Mouse (Mus musculus): ENCODE results near the gene Fcer1g.
A peak's percentile ranks its signal among the peaks of the same experiment; 100 is the strongest.
"Not testable (repeated sequence)": the region's sequence is repeated elsewhere in the genome, so short reads cannot be mapped to it uniquely, and the experiment has no call there.

The Fcer1g gene

DNA sequence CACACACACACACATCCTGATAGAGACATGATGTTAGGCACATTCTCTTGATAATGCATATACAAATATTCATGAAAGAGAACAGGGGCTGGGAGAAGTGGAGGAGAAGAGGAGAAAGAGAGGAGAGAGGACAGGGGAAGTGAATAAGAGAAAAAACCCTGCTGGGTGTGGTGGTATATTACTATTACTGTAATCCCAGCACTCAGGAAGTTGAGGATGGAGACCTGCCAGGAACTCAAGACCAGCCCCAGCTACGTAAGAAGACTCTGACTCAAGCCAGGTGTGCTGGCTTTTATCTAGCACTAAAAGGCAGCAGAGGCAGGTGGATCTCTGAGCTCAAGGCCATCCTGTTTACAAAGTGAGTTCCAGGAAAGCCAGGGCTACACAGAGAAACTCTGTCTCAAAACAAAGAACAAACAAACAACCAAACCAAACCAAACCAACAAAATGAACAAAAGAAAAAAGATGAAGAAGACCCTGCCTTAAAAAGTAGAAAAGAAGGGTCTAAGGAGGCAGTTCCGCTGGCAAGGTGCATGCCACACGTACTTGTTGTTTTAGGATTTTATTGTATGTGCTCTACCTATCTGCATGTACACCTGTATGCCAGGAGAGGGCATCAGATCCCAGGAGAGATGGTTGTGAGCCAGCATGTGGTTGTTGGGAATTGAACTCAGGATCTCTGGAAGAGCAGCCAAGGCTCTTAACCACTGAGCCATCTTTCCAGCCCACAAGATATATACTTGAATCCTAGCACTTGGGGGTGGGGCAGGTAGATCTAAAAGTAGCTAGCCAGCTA is 29.7 kb upstream of the Fcer1g start:
- no peak for DNase-seq

DNA sequence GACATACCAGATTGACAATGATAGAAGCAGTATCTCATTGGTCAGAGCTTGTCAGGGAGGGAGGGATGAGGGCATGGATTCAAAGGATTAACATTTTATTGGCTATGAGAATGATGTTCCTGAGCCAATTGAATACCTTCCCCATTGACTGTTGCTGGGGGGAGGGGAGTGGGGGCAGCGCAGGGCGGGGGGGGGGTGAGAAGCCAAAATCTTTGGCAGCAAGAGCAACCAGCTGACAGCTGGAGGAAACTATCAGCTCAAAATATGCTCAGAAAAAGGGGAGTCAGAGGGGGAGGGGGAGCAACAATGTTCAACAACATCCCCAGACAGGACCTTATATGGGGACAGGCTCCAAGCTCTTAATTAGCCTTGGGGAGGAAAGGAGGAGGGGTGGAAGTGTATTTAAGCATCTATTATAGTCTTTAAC is 29.0 kb upstream of the Fcer1g start:
- no peak for DNase-seq

DNA sequence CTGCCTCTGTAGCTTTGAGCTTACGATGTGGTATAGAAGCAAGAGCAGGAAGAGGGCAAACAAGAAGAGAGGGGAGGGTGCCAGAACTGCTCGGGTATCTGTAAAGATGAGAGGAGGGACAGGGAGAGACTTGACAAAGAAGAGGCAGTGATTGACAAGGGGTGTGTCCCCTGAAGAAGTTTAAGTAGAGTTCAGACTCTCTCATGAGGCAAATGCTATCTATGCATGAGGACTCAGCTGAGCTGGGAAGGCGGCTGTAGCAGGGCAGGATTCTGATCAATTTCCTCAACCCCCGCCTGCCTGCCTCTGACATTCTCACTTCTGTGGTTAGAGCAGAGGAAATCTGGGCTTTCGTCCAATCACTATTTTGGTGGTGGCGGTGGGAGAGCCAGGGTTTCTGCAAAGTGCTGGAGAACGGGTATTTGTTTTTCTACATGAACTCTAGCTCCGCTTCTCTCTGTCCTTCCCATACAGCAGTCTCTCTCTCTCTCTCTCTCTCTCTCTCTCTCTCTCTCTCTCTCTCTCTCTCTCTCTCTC is 28.5 kb upstream of the Fcer1g start:
- DNase-seq = peak; percentile 79

DNA sequence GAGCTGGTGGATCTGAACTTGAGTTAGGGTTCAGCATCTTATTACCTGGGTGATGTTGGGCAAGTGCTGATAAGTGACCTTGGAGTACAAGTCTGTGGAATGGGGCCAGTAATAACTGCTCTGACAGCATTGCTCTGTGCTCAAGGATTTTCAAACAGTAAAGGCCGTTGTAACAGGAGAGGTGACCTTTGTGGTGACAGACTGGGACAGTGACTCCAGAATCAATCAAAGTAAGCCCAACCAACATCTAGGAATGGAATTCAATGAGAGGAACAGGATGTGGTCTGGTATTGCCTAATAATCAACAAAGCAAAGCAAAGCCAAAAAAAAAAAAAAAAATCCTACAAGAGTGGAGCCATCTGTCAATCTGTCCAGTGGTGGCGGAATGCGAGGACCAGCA is 26.2 kb upstream of the Fcer1g start:
- DNase-seq = no peak

DNA sequence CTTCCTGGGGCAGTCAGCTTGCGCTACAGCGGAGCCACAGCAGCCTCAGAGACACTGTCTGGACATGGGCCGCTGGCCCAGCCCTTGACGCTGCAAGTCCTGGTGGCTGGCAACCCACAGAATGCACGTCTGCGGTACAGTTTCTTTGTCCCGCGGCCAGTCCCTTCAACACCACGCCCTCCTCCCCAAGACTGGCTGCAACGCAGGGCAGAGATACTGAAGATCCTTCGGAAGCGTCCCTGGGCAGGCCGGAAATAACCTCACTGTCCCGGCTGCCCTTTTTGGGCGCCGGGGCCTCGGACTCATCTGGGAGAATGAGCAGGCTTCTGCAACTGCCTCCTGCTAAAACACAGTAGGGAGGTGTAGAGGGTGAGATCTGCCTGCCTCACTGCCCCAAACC is 24.8 kb upstream of the Fcer1g start:
- DNase-seq = no peak

DNA sequence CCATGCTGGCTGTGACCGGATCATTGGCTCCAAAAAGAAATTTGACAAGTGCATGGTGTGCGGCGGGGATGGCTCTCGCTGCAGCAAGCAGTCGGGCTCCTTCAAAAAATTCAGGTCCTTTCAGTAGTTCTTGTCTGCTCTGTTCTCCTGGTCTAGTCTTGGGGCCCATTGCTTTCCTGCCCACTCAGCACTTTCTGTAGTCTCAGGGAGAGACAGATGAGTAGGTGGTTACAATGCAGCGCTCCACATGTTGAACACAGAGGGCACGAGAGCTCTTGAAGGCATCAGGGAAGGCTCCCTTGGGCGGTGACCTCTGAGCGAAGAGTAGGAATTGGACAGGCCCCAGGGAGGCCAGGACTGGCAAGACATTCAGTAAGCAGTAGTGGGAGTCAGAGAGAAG is 23.6 kb upstream of the Fcer1g start:
- no peak for DNase-seq

DNA sequence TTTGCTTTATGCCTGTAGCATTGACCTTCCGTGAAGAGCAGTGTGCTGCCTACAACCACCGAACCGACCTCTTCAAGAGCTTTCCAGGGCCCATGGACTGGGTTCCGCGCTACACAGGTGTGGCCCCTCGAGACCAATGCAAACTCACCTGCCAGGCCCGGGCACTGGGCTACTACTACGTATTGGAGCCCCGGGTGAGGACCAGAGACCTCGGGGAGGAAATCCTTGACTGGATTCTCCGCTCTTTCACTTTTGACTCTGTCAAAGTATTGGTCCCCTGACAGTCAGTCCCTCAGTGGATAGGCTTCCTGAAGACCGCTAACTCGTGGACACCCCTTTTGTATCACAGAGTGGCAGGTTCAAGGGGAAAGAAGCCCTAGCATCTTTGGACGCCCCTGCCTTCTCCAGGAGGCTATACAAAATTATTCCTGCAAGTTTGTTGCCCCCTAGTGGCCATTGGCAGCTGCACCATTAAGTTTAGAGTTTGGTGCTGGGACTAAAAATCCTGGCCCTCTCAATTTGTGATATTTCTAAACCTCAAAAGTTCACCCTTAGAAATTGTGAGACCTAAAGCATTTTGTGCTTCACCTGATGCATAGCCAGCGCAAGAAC is 22.9 kb upstream of the Fcer1g start:
- no peak for DNase-seq

DNA sequence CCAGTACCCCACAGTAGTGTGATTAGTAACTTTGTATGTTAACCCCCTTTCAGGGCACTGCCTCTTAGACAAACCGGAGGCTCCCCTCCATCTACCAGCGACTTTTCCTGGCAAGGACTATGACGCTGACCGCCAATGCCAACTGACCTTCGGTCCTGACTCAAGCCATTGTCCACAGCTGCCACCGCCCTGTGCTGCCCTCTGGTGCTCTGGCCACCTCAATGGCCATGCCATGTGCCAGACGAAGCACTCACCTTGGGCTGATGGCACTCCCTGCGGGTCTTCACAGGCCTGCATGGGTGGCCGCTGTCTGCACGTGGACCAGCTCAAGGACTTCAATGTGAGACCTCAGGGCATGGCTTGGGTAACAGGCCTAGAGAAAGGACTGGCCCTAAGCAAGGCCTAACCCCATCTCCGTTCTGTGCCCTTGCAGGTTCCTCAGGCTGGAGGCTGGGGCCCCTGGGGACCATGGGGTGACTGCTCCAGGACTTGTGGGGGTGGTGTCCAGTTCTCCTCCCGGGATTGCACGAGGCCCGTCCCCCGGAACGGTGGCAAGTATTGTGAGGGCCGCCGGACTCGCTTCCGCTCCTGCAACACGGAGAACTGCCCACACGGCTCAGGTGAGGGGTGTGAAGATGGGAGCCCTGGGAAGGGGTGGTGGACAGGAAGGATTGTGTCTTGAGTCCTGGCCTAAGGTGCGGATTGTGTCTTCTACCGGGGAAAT is 22.1 kb upstream of the Fcer1g start:
- DNase-seq = no peak

DNA sequence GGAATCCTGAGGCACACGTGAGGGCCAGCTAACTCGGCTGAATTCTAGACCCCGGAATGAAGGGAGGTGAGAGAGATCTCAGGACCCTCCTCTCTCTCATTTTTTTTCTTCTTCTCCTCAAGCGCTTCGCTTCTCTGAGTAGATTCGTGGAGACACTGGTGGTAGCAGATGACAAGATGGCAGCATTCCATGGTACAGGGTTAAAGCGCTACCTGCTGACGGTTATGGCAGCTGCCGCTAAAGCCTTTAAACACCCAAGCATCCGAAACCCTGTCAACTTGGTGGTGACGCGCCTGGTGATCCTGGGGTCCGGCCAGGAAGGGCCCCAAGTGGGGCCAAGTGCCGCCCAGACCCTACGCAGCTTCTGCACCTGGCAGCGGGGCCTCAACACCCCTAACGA is 18.2 kb upstream of the Fcer1g start:
- no peak for DNase-seq

DNA sequence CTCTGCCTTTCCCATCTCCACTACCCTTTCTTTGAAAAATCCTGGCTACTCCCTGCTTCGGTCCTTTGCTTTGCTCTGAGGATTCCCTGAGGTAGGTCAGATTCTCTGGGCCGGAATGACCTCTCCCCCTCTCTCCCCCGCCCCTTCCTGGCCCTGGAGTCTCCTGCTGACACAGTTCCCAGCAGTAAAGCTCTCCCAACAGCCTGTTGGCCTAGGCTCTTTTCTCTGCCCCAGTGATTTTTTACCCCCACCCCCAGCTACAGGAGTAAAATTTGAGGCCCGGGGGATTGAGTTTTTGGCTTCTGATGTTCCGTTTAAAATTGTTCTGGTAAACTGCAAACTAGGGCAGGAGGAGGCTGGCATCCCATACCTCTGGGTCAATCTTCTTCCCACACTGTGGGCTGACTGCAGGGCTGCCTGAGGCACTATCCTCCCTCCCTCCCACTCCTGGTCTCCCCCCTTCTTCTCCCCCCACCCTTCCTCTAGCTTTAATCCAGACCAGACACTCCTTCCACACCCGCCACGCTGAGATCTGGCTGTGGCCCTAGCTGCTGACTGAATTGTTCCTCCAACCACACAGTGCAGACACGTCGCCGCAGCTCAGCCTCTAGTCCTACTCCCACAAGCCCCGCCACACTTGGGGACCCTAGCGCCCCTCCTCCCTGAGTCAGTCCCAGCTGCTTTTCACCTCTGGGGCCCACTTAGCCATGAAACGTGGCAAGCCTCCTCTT is 17.6 kb upstream of the Fcer1g start:
- DNase-seq = no peak

DNA sequence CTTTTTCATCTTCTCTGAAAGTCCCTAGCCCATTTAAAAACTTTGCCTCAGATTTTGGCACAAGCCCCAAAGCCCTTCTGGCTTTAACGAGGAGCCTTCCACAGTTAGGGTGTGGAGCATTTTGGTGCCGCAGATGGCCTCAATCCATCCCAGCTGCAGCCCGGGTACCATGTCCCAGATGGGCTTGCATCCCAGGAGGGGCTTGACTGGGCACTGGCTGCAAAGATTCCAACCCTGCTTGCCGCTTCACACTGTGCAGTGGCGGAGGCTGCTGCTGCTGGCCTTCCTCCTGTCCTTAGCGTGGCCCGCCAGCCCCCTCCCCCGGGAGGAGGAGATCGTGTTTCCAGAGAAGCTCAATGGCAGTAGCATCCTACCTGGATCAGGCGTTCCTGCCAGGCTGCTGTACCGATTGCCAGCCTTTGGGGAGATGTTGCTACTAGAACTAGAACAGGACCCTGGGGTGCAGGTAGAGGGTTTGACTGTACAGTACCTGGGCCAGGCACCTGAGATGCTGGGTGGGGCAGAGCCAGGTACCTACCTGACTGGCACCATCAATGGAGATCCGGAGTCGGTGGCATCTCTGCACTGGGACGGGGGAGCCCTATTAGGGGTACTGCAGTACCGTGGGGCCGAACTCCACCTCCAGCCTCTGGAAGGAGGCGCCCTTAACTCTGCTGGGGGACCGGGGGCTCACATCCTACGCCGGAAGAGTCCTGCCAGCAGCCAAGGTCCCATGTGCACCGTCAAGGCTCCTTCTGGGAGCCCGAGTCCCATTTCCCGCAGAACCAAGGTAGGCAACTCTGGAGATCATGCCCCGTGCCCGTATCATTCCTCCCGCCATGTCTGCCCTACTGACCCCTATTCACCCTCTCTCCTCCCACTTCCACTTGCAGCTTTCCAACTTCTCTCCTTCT is 16.8 kb upstream of the Fcer1g start, which contains the start of gene Ndufs2:
Gene Ndufs2, minus strand, starts transcription at position 709 of the 914 bp plus-strand sequence.
- no peak for DNase-seq

DNA sequence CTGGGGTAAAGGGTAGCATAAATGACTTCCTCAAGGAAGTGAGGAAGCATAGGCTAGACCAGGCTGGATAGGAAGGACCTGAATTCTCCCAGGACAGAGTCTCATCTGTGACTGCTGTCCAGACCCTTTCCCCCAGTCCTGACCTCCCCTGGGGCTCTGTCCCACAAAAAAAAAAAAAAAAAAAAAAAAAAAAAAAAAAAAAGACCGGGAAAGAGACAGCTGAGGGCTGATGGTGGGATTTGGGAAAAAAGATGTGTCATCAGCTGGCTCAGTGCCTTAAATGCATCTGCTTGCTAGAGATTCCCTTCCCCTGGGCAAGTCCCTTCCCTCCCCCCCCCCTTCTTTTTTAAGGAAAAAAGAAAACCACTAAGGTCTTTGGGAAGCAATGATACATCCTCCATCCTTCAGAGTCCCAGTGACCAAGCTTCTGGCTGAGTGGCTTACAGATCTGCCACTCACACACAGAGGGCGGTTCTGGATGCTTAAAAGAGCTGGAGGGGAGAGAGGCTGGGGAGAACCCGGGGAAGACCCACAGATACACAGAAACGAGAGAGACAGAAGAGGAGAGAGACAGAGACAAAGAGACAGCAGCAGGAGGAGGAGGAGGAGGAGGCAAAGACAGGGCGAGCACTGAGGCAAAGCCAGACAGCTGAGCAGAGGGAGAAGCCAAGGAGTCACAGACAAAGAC is 15.9 kb upstream of the Fcer1g start, which contains the start of gene Adamts4:
Gene Adamts4, plus strand, starts transcription at position 509 of the 688 bp plus-strand sequence.
- no peak for DNase-seq

DNA sequence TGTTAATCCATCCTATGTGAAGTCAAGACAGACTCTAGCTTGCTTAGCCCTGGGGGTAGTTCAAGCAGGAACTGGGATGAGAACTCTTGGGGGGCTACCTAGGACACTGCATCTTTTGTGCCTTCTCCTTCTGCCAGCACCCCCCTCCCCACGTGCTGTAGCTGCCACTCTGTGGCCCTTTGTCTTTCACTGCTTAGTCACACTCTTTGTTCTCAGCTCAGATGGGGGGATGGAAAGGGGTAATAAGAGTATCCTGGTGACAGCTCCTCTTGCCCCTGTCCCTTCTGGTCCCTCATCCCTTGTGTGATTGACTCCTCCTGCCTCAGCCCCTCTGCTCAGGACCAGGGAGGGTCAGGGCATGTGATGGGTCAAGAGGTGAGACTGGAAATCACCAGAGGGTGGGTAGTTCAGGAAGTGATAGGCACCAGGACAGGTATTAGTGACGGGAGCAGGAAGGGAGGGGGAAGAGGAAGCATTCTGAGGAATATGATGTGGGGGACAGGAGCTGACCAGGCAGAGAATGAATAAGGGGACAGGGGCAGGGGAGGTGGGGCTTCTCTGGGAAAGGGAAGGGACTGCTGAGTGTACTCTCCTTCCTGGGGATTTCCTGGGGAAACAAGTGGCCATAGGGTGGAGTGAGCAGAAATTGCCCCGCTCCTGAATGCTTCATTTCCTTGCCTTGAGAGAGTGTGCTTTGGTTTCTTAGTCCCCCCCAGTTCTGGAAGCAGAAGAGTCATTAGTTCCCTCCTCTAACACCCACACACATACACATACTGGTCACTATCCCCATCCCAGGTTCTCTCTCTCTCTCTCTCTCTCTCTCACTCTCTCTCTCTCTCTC is 14.4 kb upstream of the Fcer1g start:
- no peak for DNase-seq

DNA sequence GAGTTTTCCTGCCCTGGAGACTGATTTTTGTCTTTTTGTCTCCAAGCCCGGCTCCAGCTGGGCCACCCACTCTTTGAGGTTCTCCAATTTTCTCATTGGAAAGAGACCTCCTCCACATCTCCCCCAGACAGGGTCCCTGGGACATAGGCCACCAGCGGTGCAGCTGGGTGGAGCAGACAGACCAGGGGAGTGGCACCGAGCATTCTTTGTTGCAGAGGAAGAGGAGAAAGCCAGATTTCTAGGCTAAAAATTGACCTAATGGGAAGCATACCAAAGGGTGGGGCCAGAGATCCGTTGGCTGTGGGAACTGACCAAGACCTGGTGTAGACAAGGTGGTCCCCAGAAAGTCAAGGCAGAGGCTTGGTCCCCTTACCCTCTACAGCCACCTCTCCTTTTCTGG is 13.8 kb upstream of the Fcer1g start:
- DNase-seq = no peak

DNA sequence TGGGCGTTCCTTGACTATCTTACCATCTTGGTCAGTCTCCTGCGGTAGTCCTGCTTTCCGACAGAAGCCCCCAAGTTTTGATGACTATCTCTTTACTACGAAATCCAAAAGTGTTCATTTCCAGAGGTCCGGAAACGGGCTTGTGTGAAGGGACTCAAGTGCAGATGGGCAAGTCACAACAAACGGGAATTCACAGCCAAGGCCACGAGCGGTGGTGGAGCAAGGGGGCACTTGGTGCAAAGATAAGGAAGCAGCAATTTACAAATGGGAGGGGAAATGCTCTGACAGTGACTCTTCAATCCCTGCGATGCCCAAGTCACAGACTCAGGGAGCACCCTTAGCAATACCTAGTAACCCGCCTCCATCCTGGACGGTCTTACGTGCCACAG is 13.3 kb upstream of the Fcer1g start:
- DNase-seq = no peak

DNA sequence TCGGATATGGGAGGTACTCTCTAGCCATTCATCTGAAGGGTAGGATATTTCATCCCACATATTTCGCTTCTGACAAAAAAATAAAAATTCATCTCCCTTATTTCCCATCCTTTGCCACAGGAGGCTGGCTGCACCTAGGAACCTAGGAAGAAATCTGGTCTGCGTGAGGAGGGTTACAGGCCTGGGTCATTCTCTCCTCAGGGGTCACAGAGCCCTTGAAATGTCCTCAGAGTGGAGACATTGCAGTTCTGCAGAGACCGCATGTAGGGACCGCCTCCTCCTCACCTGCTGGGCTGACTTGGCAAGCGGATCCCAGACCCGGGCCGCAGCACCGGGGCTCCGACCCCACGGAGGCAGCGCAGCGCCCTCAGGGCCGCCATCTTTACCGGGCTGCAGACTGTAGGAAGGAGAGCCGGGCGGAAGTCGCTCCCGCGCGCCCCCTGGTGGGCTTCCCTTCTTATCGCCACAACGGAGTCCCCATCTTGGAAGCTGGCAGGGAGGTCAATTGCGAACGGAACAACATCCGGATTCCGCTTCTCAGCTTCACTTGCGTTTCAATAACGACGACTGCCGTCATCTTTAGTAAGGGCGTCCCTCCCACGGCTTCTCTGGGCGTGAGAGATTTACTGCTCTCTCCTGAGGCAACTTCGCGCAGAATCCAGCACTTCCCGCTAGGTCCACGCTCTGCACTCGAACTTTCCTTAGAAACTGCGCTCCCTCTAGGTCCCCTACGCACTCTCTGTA is 12.7 kb upstream of the Fcer1g start:
- peak; percentile 98 for DNase-seq

DNA sequence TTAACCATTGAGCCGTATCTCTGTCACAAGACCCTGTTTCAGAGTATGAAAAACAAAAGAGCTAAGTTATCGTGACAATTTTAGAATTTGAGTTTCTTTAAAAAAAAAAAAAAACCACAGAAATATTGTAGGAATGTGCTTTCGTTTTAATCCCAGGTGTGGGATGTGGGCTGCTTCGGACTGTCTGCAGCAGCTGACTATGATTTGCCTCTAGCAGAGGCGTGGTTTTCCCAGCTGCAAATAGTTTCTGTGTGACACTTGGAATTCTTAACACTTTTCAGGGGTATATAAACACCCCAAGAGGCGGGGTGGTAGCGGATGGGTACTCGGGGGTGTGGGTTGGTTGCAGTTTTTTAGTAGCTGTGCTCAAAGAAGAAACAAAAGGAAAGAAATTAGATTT is 11.2 kb upstream of the Fcer1g start:
- DNase-seq = no peak

DNA sequence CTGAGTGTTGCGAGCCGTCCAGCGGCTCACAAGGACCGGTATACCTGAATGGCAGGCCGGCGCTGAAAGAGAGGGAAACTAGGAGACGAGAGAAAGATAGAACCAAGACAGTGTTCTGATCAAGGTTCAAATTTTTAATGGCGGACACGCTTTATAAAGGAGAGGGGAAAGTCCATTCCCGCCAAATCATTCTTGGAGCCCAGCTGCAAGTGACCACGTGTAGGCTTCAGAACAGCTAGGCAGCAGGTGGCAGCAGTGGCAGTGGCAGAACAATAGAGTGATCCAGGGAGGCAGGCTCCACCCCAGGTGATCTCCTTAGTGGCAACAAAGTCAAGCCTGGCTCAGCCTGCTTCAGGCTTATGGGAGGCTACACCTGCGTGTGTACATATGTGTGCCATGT is 7.8 kb upstream of the Fcer1g start:
- DNase-seq = not testable (repeated sequence)

DNA sequence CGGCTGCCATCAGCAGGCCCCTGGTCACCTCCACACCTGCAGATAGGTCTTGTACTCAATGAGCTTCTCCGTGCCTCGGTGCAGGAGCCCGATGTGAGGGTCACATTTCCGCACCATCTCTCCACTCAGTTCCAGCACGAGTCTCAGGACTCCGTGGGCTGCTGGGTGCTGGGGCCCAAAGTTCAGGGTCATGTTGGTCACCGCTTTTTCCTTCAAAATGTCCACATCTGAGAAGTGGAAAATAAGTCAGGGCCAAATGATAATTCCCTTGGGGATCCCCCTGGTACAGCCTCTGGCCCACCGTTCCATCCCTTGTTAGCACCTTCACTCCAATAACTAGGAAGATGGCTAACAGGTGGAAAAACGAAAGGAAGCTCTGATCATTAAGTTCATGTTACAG is 6.7 kb upstream of the Fcer1g start:
- no peak for DNase-seq

Data from right cerebral cortex, postnatal 25 days (tissue).